Mouse (Mus musculus): ENCODE data around the gene Triobp. TPM values are rescaled to one million over a fixed set of nuclear protein-coding genes. Genes with fewer than 3 reads are reported as not detected.

Gene Triobp
- polyA plus RNA-seq, 1 experiment from 2014 or later, result 46.7 TPM

GRCm38 (mm10) chr15:78919914-78920313, 27.6 kb upstream of the Triobp start:
- Histone ChIP-seq H3K9me3 (ENCODE audit: control insufficient read depth, low read length) (no peaks in the 10 kb centered on the region), H3K4me3 (ENCODE audit: low read depth, low read length) (no peak overlapping the region), H3K9ac (ENCODE audit: low read depth, low read length) (no peak overlapping the region), H3K27ac (ENCODE audit: low read depth, low read length) (no peak overlapping the region), H3K4me2 (no peak overlapping the region), H3K4me1 (replicated peaks; ENCODE audit: control insufficient read depth, insufficient read depth, low read length) (peaks cover 45% of the 10 kb centered on the region), H3K36me3 (ENCODE audit: control insufficient read depth, insufficient read depth, low read length) (peaks cover 9% of the 10 kb centered on the region; the same call in 1 of the 2 replicates), H3K27me3 (replicated peaks; ENCODE audit: control insufficient read depth, insufficient read depth, low read length) (no peaks in the 10 kb centered on the region)
- DNase-seq (ENCODE audit: low spot score) (no peak), ATAC-seq (replicated peaks; ENCODE audit: low FRiP score) (no peak)
- 69% methylated on average over 12 of the region's 12 CpGs for WGBS

GRCm38 (mm10) chr15:78922700-78923099, 24.8 kb upstream of the Triobp start:
- DNase-seq (ENCODE audit: low spot score) (no peak), ATAC-seq (replicated peaks; ENCODE audit: low FRiP score) (peak; percentile 82)
- H3K4me1 ChIP-seq (replicated peaks; ENCODE audit: control insufficient read depth, insufficient read depth, low read length), result peaks cover 58% of the 10 kb centered on the region
- no peaks in the 10 kb centered on the region for H3K27me3 ChIP-seq (replicated peaks; ENCODE audit: control insufficient read depth, insufficient read depth, low read length)
- H3K9ac ChIP-seq (ENCODE audit: low read depth, low read length), result peak overlapping the region; percentile 71
- H3K4me2 ChIP-seq, result peak overlapping the region; percentile 83
- H3K36me3 ChIP-seq (ENCODE audit: control insufficient read depth, insufficient read depth, low read length), result peaks cover 9% of the 10 kb centered on the region; the same call in 1 of the 2 replicates
- peak overlapping the region; percentile 46 for H3K4me3 ChIP-seq (ENCODE audit: low read depth, low read length)
- WGBS, result 39% methylated on average over 7 of the region's 7 CpGs
- H3K27ac ChIP-seq (ENCODE audit: low read depth, low read length), result peak overlapping the region; percentile 99
- H3K9me3 ChIP-seq (ENCODE audit: control insufficient read depth, low read length), result no peaks in the 10 kb centered on the region

GRCm38 (mm10) chr15:78923585-78923984, 23.9 kb upstream of the Triobp start:
- peak overlapping the region; percentile 71 for H3K9ac ChIP-seq (ENCODE audit: low read depth, low read length)

GRCm38 (mm10) chr15:78925129-78925528, 22.4 kb upstream of the Triobp start:
- Histone ChIP-seq H3K9ac (ENCODE audit: low read depth, low read length) (peak overlapping the region; percentile 77; the same call in 1 of the 2 replicates), H3K27ac (ENCODE audit: low read depth, low read length) (peak overlapping the region; percentile 89), H3K4me2 (peak overlapping the region; percentile 97), H3K36me3 (ENCODE audit: control insufficient read depth, insufficient read depth, low read length) (peaks cover 9% of the 10 kb centered on the region), H3K27me3 (replicated peaks; ENCODE audit: control insufficient read depth, insufficient read depth, low read length) (no peaks in the 10 kb centered on the region), H3K4me1 (replicated peaks; ENCODE audit: control insufficient read depth, insufficient read depth, low read length) (peaks cover 63% of the 10 kb centered on the region), H3K4me3 (ENCODE audit: low read depth, low read length) (no peak overlapping the region), H3K9me3 (ENCODE audit: control insufficient read depth, low read length) (no peaks in the 10 kb centered on the region)
- DNase-seq (ENCODE audit: low spot score), result no peak
- WGBS, result 51% methylated on average over 8 of the region's 8 CpGs
- ATAC-seq (replicated peaks; ENCODE audit: low FRiP score), result no peak

More at GRCm38 (mm10) chr15:78923585-78923984, 23.9 kb upstream of the Triobp start:
- DNase-seq (ENCODE audit: low spot score) (peak; percentile 71), ATAC-seq (replicated peaks; ENCODE audit: low FRiP score) (peak; percentile 76)
- WGBS, result 38% methylated on average over 6 of the region's 6 CpGs
- H3K4me3 ChIP-seq (ENCODE audit: low read depth, low read length), result peak overlapping the region; percentile 46
- peak overlapping the region; percentile 99 for H3K27ac ChIP-seq (ENCODE audit: low read depth, low read length)
- H3K27me3 ChIP-seq (replicated peaks; ENCODE audit: control insufficient read depth, insufficient read depth, low read length), result no peaks in the 10 kb centered on the region
- H3K4me1 ChIP-seq (replicated peaks; ENCODE audit: control insufficient read depth, insufficient read depth, low read length), result peaks cover 62% of the 10 kb centered on the region
- H3K36me3 ChIP-seq (ENCODE audit: control insufficient read depth, insufficient read depth, low read length), result peaks cover 5% of the 10 kb centered on the region; the same call in 1 of the 2 replicates
- no peaks in the 10 kb centered on the region for H3K9me3 ChIP-seq (ENCODE audit: control insufficient read depth, low read length)
- H3K4me2 ChIP-seq, result peak overlapping the region; percentile 83

- ATAC-seq (replicated peaks; ENCODE audit: low FRiP score), result peak; percentile 45
- DNase-seq (ENCODE audit: low spot score), result peak; percentile 87
- Histone ChIP-seq H3K27ac (ENCODE audit: low read depth, low read length) (peak within 1 kb of the TSS; percentile 89), H3K4me1 (replicated peaks; ENCODE audit: control insufficient read depth, insufficient read depth, low read length) (peaks cover 60% of the 10 kb centered on the region), H3K4me2 (peak within 1 kb of the TSS; percentile 97), H3K9ac (ENCODE audit: low read depth, low read length) (peak within 1 kb of the TSS; percentile 77), H3K9me3 (ENCODE audit: control insufficient read depth, low read length) (no peaks in the 10 kb centered on the region), H3K36me3 (ENCODE audit: control insufficient read depth, insufficient read depth, low read length) (peaks cover 11% of the 10 kb centered on the region), H3K4me3 (ENCODE audit: low read depth, low read length) (peak within 1 kb of the TSS; percentile 59), H3K27me3 (replicated peaks; ENCODE audit: control insufficient read depth, insufficient read depth, low read length) (no peaks in the 10 kb centered on the region)
- WGBS, result 8% methylated on average over 20 of the region's 20 CpGs
Measured at GRCm38 (mm10) chr15:78926021-78926919, 21.3 kb upstream of the Triobp start, which contains the start of gene Lgals1. Gene Lgals1, plus strand, starts transcription at chr15:78926725.

- Histone ChIP-seq H3K27ac (ENCODE audit: low read depth, low read length) (peak overlapping the region; percentile 89), H3K36me3 (ENCODE audit: control insufficient read depth, insufficient read depth, low read length) (peaks cover 8% of the 10 kb centered on the region), H3K4me1 (replicated peaks; ENCODE audit: control insufficient read depth, insufficient read depth, low read length) (peaks cover 58% of the 10 kb centered on the region), H3K4me3 (ENCODE audit: low read depth, low read length) (peak overlapping the region; percentile 59), H3K27me3 (replicated peaks; ENCODE audit: control insufficient read depth, insufficient read depth, low read length) (no peaks in the 10 kb centered on the region), H3K9me3 (ENCODE audit: control insufficient read depth, low read length) (no peaks in the 10 kb centered on the region), H3K4me2 (peak overlapping the region; percentile 97), H3K9ac (ENCODE audit: low read depth, low read length) (peak overlapping the region; percentile 77)
- 8% methylated on average over 15 of the region's 15 CpGs for WGBS
- ATAC-seq (replicated peaks; ENCODE audit: low FRiP score) (no peak), DNase-seq (ENCODE audit: low spot score) (no peak)
Measured at GRCm38 (mm10) chr15:78927021-78927787, 20.3 kb upstream of the Triobp start.

- Histone ChIP-seq H3K36me3 (ENCODE audit: control insufficient read depth, insufficient read depth, low read length) (peaks cover 8% of the 10 kb centered on the region), H3K27ac (ENCODE audit: low read depth, low read length) (peak overlapping the region; percentile 89), H3K9ac (ENCODE audit: low read depth, low read length) (peak overlapping the region; percentile 77), H3K4me3 (ENCODE audit: low read depth, low read length) (peak overlapping the region; percentile 59), H3K27me3 (replicated peaks; ENCODE audit: control insufficient read depth, insufficient read depth, low read length) (no peaks in the 10 kb centered on the region), H3K4me2 (peak overlapping the region; percentile 97), H3K4me1 (replicated peaks; ENCODE audit: control insufficient read depth, insufficient read depth, low read length) (peaks cover 53% of the 10 kb centered on the region), H3K9me3 (ENCODE audit: control insufficient read depth, low read length) (no peaks in the 10 kb centered on the region)
- WGBS, result under 1% methylated on average over 33 of the region's 35 CpGs
- DNase-seq (ENCODE audit: low spot score), result peak; percentile 87
- ATAC-seq (replicated peaks; ENCODE audit: low FRiP score), result peak; percentile 53
Measured at GRCm38 (mm10) chr15:78927788-78928457, 19.6 kb upstream of the Triobp start.

GRCm38 (mm10) chr15:78928539-78928938, 19.0 kb upstream of the Triobp start:
- Histone ChIP-seq H3K27me3 (replicated peaks; ENCODE audit: control insufficient read depth, insufficient read depth, low read length) (no peaks in the 10 kb centered on the region), H3K4me3 (ENCODE audit: low read depth, low read length) (peak overlapping the region; percentile 59), H3K36me3 (ENCODE audit: control insufficient read depth, insufficient read depth, low read length) (peaks cover 8% of the 10 kb centered on the region), H3K4me2 (peak overlapping the region; percentile 97), H3K9me3 (ENCODE audit: control insufficient read depth, low read length) (no peaks in the 10 kb centered on the region), H3K9ac (ENCODE audit: low read depth, low read length) (peak overlapping the region; percentile 77), H3K27ac (ENCODE audit: low read depth, low read length) (peak overlapping the region; percentile 89), H3K4me1 (replicated peaks; ENCODE audit: control insufficient read depth, insufficient read depth, low read length) (peaks cover 47% of the 10 kb centered on the region)
- no peak for ATAC-seq (replicated peaks; ENCODE audit: low FRiP score)
- 41% methylated on average over 8 of the region's 8 CpGs for WGBS
- DNase-seq (ENCODE audit: low spot score), result no peak

All from liver, embryonic 11.5 days (tissue).